Mouse (Mus musculus) olfactory bulb, adult 2 months (tissue): ENCODE measurements around the gene Kcnc3. TPM values are rescaled to one million over a fixed set of nuclear protein-coding genes. Genes with fewer than 3 reads are reported as not detected.

ENCODE experiments used
- H3K27ac ChIP-seq: fragments of 200-500 bp; 2 replicates; pipeline ENCODE4 v1.5.1; 2012; ENCODE audit warnings: low read depth, low read length; ENCODE audit not compliant: insufficient read depth
- H3K4me1 ChIP-seq: fragments of 200-500 bp; 2 replicates; pipeline ENCODE4 v1.6.1; 2012; ENCODE audit warnings: low read length; ENCODE audit not compliant: control insufficient read depth, insufficient read depth
- H3K4me3 ChIP-seq: fragments of 200-500 bp; 2 replicates; pipeline ENCODE4 v1.5.1; 2012; ENCODE audit warnings: mild to moderate bottlenecking, low read depth, low read length, moderate library complexity; ENCODE audit not compliant: insufficient read depth
- CTCF ChIP-seq: fragments of 200-500 bp; IDR thresholded peaks from 2 replicates; pipeline ENCODE4 v1.5.1; 2012; ENCODE audit warnings: low read depth, mild to moderate bottlenecking, low read length, moderate library complexity; ENCODE audit not compliant: insufficient read depth
- POLR2A ChIP-seq: fragments of 200-500 bp; IDR thresholded peaks from 2 replicates; pipeline ENCODE4 v1.6.1; 2012; ENCODE audit warnings: mild to moderate bottlenecking, low read depth, low read length, moderate library complexity; ENCODE audit not compliant: insufficient read depth
- WGBS: fragments of 180-500 bp; shearing (Covaris S2); methylation state at CpG from one replicate; pipeline ENCODE4 v1.1.7; 2018; 5-methylcytosine and 5-hydroxymethylcytosine counted together
- polyA plus RNA-seq: library from polyadenylated mRNA; stranded (reverse); fragments of >200 nt; gene quantifications from 2 replicates; pipeline ENCODE4 v1.2.4, GENCODE M21; 2012; ENCODE audit warnings: low replicate concordance; ENCODE audit not compliant: missing spikeins, insufficient read depth, insufficient read length

The Kcnc3 gene
- polyA plus RNA-seq, 1 experiment: not detected

DNA sequence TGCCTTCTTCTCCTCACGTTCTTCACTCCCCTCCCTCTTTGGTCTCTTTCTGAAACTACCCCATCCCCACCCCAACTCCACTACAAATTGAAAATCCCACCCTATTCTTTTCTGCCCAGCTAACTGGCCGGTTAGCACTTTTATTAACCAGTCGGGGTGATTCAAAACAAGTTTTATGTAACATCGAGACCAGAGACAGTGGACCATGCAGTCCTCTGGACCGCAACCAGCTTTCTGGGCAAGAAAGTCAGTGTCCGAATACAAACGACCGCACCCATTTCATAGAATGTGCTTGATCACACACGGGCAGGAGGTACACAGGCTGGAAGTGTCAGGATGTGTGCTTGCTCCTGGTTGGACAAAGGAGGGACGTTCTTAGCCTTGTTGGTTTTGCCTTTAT is 26.0 kb upstream of the Kcnc3 start:
- no peak overlapping the region for H3K27ac ChIP-seq
- no peak for TF ChIP-seq CTCF
- TF ChIP-seq POLR2A: no peak
- H3K4me1 ChIP-seq: no peaks in the 10 kb centered on the region
- no peak overlapping the region for H3K4me3 ChIP-seq
- 82% methylated on average over 10 of the region's 10 CpGs for WGBS

DNA sequence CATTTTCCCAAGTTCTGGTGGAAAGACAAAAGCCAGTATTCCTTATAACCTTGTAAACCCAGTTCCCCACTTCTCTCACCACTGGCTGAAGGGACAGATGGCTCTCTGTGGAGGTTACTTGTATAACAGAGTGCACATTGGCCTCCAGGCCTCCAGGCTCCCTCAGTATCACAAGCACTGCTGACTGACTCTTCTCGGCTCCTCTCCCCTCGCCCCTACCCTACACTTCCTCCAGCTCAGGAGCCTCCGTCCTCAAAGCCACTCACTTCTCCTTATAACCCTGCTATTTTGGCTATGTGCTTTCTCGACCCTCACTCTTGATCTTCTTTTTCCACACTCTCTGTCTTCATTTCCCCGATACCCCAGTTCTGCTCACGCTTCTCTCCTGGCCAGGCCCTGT is 25.1 kb upstream of the Kcnc3 start:
- WGBS: 77% methylated on average over 6 of the region's 6 CpGs
- H3K27ac ChIP-seq: no peak overlapping the region
- TF ChIP-seq CTCF (no peak), POLR2A (no peak)
- H3K4me1 ChIP-seq: no peaks in the 10 kb centered on the region
- no peak overlapping the region for H3K4me3 ChIP-seq

DNA sequence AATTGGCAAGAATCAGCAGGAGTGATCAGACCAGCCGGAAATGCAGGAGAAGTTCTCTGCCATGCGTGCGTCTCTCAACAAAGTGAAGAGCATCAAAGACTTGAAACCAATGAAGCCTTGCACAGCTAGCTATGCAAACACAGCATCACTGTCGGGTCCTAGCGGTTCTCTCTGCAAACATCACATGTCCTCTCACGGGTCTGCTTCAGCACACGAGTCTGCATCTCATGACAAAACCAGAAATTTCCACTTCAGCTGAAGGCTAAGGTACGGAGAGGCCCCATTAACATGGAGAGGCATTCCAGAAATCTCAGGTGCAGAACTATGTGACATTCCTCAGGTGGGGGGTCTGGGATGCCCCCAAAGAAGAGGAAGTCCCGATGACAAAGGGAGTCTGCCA is 21.7 kb upstream of the Kcnc3 start:
- 69% methylated on average over 9 of the region's 9 CpGs for WGBS
- TF ChIP-seq CTCF (no peak), POLR2A (no peak)
- H3K4me1 ChIP-seq: no peaks in the 10 kb centered on the region
- no peak overlapping the region for H3K27ac ChIP-seq
- H3K4me3 ChIP-seq: no peak overlapping the region

GRCm38 (mm10) chr7:44570989-44571388 is 19.5 kb upstream of the Kcnc3 start:
- Histone ChIP-seq H3K4me1 (no peaks in the 10 kb centered on the region), H3K4me3 (no peak overlapping the region), H3K27ac (no peak overlapping the region)
- no peak for TF ChIP-seq CTCF
- no peak for TF ChIP-seq POLR2A
- WGBS: 81% methylated on average over 6 of the region's 6 CpGs

DNA sequence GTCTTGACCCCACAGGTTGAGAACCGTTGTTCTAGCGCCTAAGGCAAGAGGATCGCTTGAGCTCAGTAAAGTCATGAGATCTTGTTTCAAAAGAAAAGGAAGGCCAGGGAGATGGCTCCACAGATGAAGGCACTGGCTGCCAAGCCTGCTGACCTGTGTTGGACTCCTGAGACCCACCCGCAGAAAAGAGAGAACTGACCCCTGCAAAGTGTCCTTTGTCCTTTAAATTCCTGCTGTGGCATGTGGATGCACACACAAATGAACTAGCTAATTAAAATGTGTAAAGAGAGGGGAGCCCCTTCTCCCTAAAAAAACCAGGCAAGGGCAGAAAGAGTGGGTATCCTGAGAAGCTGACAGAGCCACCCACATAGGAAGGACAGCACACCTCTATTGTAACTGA is 18.7 kb upstream of the Kcnc3 start:
- 52% methylated on average over 4 of the region's 4 CpGs for WGBS
- H3K27ac ChIP-seq: no peak overlapping the region
- TF ChIP-seq POLR2A (no peak), CTCF (no peak)

DNA sequence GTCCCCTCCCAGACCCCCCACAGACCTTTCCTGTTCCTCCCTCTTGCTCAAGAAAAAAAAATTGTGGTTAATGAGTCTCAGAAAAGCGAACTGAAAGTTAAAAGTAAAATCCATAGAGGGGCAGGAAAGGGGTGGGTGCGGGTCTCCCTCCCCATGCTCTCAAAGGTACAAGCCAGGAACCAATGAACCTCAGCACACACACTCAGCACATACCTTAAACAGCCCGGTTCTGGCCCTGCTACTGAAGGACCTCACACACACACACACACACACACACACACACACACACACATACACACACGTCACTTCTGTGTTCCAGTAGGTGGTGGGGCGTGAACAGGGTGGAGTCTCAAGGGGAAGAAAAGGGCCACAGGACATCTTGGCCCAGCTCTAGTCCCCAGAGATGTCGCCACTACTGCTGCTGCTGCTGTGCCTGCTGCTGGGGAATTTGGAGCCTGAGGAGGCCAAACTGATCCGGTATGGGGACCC is 18.2 kb upstream of the Kcnc3 start, which contains the start of gene Napsa:
Napsa (plus strand) TSS at position 168 of the 489 bp plus-strand sequence.
- Histone ChIP-seq H3K4me1 (no peaks in the 10 kb centered on the region), H3K27ac (no peak within 1 kb of the TSS), H3K4me3 (no peak within 1 kb of the TSS)
- 41% methylated on average over 7 of the region's 7 CpGs for WGBS
- TF ChIP-seq CTCF: no peak
- no peak for TF ChIP-seq POLR2A

More for the DNA sequence above, 18.7 kb upstream of the Kcnc3 start:
- no peak overlapping the region for H3K4me3 ChIP-seq
- no peaks in the 10 kb centered on the region for H3K4me1 ChIP-seq

DNA sequence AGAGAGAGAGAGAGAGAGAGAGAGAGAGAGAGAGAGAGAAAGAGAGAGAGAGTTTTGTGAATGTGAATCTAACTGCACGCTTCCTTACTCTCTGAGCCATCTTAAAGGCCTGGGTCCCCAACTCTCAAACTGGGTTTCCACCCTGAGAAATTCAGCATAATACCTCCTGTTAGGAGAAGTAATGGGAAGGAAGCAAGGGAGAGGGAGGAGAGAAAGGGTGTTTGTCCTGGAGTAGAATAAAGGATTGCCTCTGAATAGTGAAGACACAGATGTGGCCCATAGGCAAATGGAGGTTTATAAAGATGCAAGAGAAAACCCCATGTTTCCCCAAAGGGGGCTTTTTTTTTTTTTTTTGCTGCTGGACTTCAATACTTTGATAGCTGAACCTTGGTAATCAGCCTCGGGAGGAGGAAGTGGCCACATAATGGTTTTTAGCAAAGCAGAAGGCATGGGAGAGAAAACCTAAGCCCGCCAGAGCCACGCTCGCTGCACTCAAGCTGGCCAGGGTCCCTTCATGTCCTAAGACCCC is 17.4 kb upstream of the Kcnc3 start:
- TF ChIP-seq POLR2A (no peak), CTCF (no peak)
- WGBS: 80% methylated on average over 5 of the region's 5 CpGs
- Histone ChIP-seq H3K4me1 (no peaks in the 10 kb centered on the region), H3K4me3 (no peak overlapping the region), H3K27ac (no peak overlapping the region)

GRCm38 (mm10) chr7:44576333-44576844 is 14.1 kb upstream of the Kcnc3 start:
- Histone ChIP-seq H3K4me1 (no peaks in the 10 kb centered on the region), H3K4me3 (no peak overlapping the region), H3K27ac (no peak overlapping the region)
- WGBS: 51% methylated on average over 5 of the region's 5 CpGs
- TF ChIP-seq POLR2A (no peak), CTCF (no peak)

DNA sequence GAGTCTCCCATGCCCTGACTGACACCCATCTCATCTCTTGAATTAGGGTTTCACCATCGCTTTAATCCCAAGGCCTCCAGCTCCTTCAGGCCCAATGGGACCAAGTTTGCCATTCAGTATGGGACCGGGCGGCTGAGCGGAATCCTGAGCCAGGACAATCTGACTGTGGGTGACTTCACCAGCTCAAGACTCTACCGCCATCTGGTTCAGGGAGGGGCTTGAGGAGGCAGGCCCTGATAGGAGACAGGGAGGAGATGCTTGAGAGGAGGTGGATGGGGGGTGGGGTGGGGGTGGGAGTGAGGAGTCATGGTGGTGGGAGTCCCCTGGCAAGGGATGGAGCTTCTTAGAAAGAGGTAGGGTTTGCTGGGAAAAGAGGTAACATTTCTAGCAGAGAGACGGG is 8.8 kb upstream of the Kcnc3 start:
- TF ChIP-seq POLR2A: no peak
- no peak for TF ChIP-seq CTCF
- Histone ChIP-seq H3K4me3 (no peak overlapping the region), H3K27ac (no peak overlapping the region), H3K4me1 (peaks cover 8% of the 10 kb centered on the region)
- 84% methylated on average over 6 of the region's 6 CpGs for WGBS

DNA sequence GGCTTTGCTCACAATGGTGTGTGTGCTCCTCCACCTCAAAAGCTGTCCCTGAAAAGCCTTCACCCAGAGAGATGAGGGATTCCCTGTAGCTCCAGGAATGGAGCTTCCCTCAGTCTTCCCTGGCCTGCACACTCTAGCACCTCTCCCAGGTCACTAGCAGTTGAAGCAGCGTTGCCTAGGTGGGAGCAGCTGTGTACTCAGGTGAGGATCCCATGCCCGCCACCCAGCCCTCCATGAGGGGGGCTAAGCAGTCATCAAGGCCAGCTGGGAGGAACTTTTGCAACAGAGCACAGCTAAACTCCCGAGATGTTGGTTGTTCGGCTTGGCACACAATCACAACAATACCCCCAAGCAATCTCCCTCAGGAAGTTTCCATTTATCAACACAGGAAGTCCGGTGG is 7.8 kb upstream of the Kcnc3 start:
- Histone ChIP-seq H3K27ac (no peak overlapping the region), H3K4me1 (peaks cover 12% of the 10 kb centered on the region), H3K4me3 (no peak overlapping the region)
- TF ChIP-seq CTCF: no peak
- TF ChIP-seq POLR2A: no peak
- WGBS: 77% methylated on average over 5 of the region's 5 CpGs
